Comparison of ENCODE assay signal across 8 mouse cellular contexts in the genomic region with DNA sequence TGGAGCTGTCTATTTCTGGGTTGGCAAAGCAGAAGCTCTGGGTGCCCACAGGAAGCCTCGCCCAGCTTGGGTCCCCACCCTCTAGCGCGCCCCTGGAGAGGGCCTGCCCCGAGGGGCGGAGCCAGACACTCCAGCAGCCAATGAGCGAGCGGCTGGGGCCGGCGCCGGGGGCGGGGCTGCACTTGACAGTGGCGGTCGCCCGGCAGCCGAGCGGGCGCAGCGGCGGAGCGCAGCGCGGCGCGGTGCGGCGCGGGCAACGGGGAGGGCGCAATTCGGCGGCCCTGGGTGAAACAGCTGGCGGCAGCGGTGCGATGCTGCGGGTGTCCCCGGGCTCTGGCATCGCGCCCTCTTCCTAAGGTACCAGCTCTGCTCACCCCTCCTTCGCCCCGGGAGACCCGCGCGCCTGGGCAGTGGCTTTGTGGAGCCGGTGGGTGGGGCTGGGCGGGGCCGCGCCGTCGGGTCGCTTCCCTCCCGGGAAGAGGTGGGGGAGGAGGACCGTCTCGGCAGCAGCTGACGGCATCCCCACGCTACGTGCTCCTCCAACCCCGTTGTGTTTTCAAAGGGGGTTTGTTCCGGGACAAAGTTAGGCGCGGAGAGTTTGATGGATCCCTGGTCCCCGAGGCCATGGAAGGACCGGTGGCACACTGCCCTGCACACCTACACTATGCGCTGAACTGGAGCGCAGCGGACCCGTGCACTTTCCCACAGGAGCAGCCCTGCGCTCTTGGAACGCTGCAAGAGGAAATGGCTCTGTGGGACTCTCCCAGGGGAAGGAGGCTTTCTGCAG. TPM values are rescaled to one million over a fixed set of nuclear protein-coding genes. Genes with fewer than 3 reads are reported as not detected.
DNase-seq lines count a peak whose midpoint lies in the region; ATAC-seq and TF ChIP-seq lines count a peak whose summit lies in the region.

A gene (plus strand): TSS at position 191 of the 787 bp plus-strand sequence.

- H3K4me3 ChIP-seq in CH12.LX (replicated peaks in 1 of 3; ENCODE audit: low read depth in 2 of 3, low read length in 2 of 3, poor library complexity in 1 of 3) = peak within 1 kb of the TSS in 1 of 3 experiments; percentile 41
- H3K4me3 ChIP-seq in forebrain, embryonic 15.5 days = peak within 1 kb of the TSS; percentile 90
- H3K4me3 ChIP-seq in liver, postnatal 0 days (ENCODE audit: low read depth, low read length) = peak within 1 kb of the TSS; percentile 71
- peak within 1 kb of the TSS; percentile 72 for H3K4me3 ChIP-seq in neural tube, embryonic 13.5 days

- no peak for TF ChIP-seq POLR2A in CH12.LX (IDR thresholded peaks at IDR 0.05; ENCODE audit: low read depth, low read length)

- ATAC-seq in forebrain, embryonic 15.5 days (replicated peaks) = peak; percentile 99
- ATAC-seq in liver, postnatal 0 days = peak; percentile 98
- ATAC-seq in neural tube, embryonic 13.5 days (ENCODE audit: low read depth) = peak; percentile 97

- no peak within 1 kb of the TSS for H3K9ac ChIP-seq in CH12.LX (ENCODE audit: insufficient read depth, low read depth)
- peak within 1 kb of the TSS; percentile 67 for H3K9ac ChIP-seq in forebrain, embryonic 15.5 days (replicated peaks)
- H3K9ac ChIP-seq in liver, postnatal 0 days (replicated peaks) = peak within 1 kb of the TSS; percentile 69
- H3K9ac ChIP-seq in neural tube, embryonic 13.5 days = peak within 1 kb of the TSS; percentile 78

- no peaks in the 10 kb centered on the region for H3K36me3 ChIP-seq in CH12.LX (replicated peaks in 1 of 2; ENCODE audit: control insufficient read depth in 1 of 2, insufficient read depth in 1 of 2, low read length in 1 of 2)
- no peaks in the 10 kb centered on the region for H3K36me3 ChIP-seq in forebrain, embryonic 15.5 days
- no peaks in the 10 kb centered on the region for H3K36me3 ChIP-seq in liver, postnatal 0 days (replicated peaks; ENCODE audit: insufficient read depth, low read length)
- no peaks in the 10 kb centered on the region for H3K36me3 ChIP-seq in neural tube, embryonic 13.5 days

- no peak for TF ChIP-seq RAD21 in CH12.LX (IDR thresholded peaks at IDR 0.05; ENCODE audit: low read depth, low read length)

- 0% methylated on average over 52 of the region's 68 CpGs for WGBS in forebrain, embryonic 15.5 days
- WGBS in liver, postnatal 0 days (ENCODE audit: insufficient replicate concordance) = under 1% methylated on average over 41 of the region's 68 CpGs
- under 1% methylated on average over 66 of the region's 68 CpGs for WGBS in neural tube, embryonic 13.5 days

- no peaks in the 10 kb centered on the region for H3K27me3 ChIP-seq in CH12.LX (replicated peaks)
- no peaks in the 10 kb centered on the region for H3K27me3 ChIP-seq in forebrain, embryonic 15.5 days
- H3K27me3 ChIP-seq in liver, postnatal 0 days (ENCODE audit: insufficient read depth, low read length) = no peaks in the 10 kb centered on the region
- no peaks in the 10 kb centered on the region for H3K27me3 ChIP-seq in neural tube, embryonic 13.5 days

- H3K9me3 ChIP-seq in CH12.LX (replicated peaks; ENCODE audit: low read length) = peaks cover 55% of the 10 kb centered on the region
- no peaks in the 10 kb centered on the region for H3K9me3 ChIP-seq in forebrain, embryonic 15.5 days
- H3K9me3 ChIP-seq in liver, postnatal 0 days (ENCODE audit: low read length) = peaks cover 5% of the 10 kb centered on the region; the same call in 1 of the 2 replicates
- H3K9me3 ChIP-seq in neural tube, embryonic 13.5 days = no peaks in the 10 kb centered on the region

- peak; percentile 52 for DNase-seq in CH12.LX (ENCODE audit: extremely low read depth)
- DNase-seq in cerebellum, adult 11-12 months = peak; percentile 79
- DNase-seq in heart, postnatal 14 days = peak; percentile 96 to 97
- DNase-seq in layer of hippocampus, adult 11-12 months (ENCODE audit: low spot score) = peak; percentile 95
- peak; percentile 96 for DNase-seq in liver, postnatal 0 days
- peak; percentile 83 for DNase-seq in telencephalon, adult 2 months (ENCODE audit: low read depth, low spot score)

- intact Hi-C loops in heart, postnatal 14 days (cut with DNase I) = no loop called here

- H3K4me1 ChIP-seq in CH12.LX (ENCODE audit: control insufficient read depth in 1 of 2, insufficient read depth in 2 of 2) = no peaks in the 10 kb centered on the region
- peaks cover 25% of the 10 kb centered on the region for H3K4me1 ChIP-seq in forebrain, embryonic 15.5 days
- peaks cover 22% of the 10 kb centered on the region for H3K4me1 ChIP-seq in liver, postnatal 0 days (ENCODE audit: insufficient read depth)
- peaks cover 46% of the 10 kb centered on the region for H3K4me1 ChIP-seq in neural tube, embryonic 13.5 days (replicated peaks)

- in situ Hi-C loops in CH12.LX (cut with MboI; ENCODE audit: low pct_ligation_motif_present, low pct_unique_long_range_greater_than_20kb, low sequenced_read_pairs) = no loop called here

- TF ChIP-seq EP300 in CH12.LX (IDR thresholded peaks at IDR 0.05; ENCODE audit: low read length) = no peak
- TF ChIP-seq EP300 in liver, postnatal 0 days (IDR thresholded peaks at IDR 0.05; ENCODE audit: low read depth) = no peak

- H3K79me2 ChIP-seq in CH12.LX (replicated peaks; ENCODE audit: control insufficient read depth, extremely low read depth, insufficient read depth, poor library complexity, severe bottlenecking) = no peaks in the 10 kb centered on the region

- H3K4me2 ChIP-seq in CH12.LX (ENCODE audit: insufficient read depth, low read depth, poor library complexity, severe bottlenecking) = no peak within 1 kb of the TSS
- H3K4me2 ChIP-seq in forebrain, embryonic 15.5 days (replicated peaks) = peak within 1 kb of the TSS; percentile 88
- peak within 1 kb of the TSS; percentile 87 for H3K4me2 ChIP-seq in liver, postnatal 0 days (ENCODE audit: low read depth, low read length)
- peak within 1 kb of the TSS; percentile 69 for H3K4me2 ChIP-seq in neural tube, embryonic 13.5 days

- dilution Hi-C loops in CH12.LX (cut with MboI; ENCODE audit: extremely low pct_ligation_motif_present, extremely low pct_unique_long_range_greater_than_20kb, low sequenced_read_pairs) = no loop called here

- no peak within 1 kb of the TSS for H3K27ac ChIP-seq in CH12.LX (ENCODE audit: insufficient read depth, low read depth)
- peak within 1 kb of the TSS; percentile 73 for H3K27ac ChIP-seq in forebrain, embryonic 15.5 days (replicated peaks)
- peak within 1 kb of the TSS; percentile 66 for H3K27ac ChIP-seq in liver, postnatal 0 days (ENCODE audit: low read depth)
- peak within 1 kb of the TSS; percentile 85 for H3K27ac ChIP-seq in neural tube, embryonic 13.5 days (replicated peaks)

- no peak for TF ChIP-seq CTCF in CH12.LX (conservative IDR thresholded peaks at IDR 0.05 in 1 of 2, IDR thresholded peaks at IDR 0.05 in 1 of 2; ENCODE audit: low read depth in 2 of 2, low read length in 2 of 2)
- TF ChIP-seq CTCF in liver, postnatal 0 days (IDR thresholded peaks at IDR 0.05; ENCODE audit: low read depth) = no peak

TF ChIP-seq in CH12.LX, 34 proteins besides CTCF, POLR2A, EP300 and RAD21:
- TF ChIP-seq KAT2A (IDR thresholded peaks at IDR 0.05; ENCODE audit: insufficient replicate concordance, low read length) (no peak), UBTF (IDR thresholded peaks at IDR 0.05; ENCODE audit: low read depth, low read length) (no peak), ETS1 (conservative IDR thresholded peaks at IDR 0.05; ENCODE audit: low read depth, low read length) (no peak), RCOR1 (conservative IDR thresholded peaks at IDR 0.05; ENCODE audit: low read depth, low read length) (no peak), GABPA (IDR thresholded peaks at IDR 0.05; ENCODE audit: insufficient replicate concordance, low read depth, low read length) (no peak), NRF1 (IDR thresholded peaks at IDR 0.05; ENCODE audit: low read depth, low read length) (no peak), CHD2 (IDR thresholded peaks at IDR 0.05; ENCODE audit: low read length) (no peak), E2F4 (IDR thresholded peaks at IDR 0.05; ENCODE audit: insufficient replicate concordance, low read depth, low read length) (no peak), SMC3 (IDR thresholded peaks at IDR 0.05; ENCODE audit: low read depth, low read length) (no peak), HCFC1 (IDR thresholded peaks at IDR 0.05; ENCODE audit: low read depth, low read length) (no peak), MXI1 (IDR thresholded peaks at IDR 0.05; ENCODE audit: low read depth, low read length) (no peak), JUN (IDR thresholded peaks at IDR 0.05; ENCODE audit: insufficient read depth, low read depth, low read length) (no peak), ZNF384 (IDR thresholded peaks at IDR 0.05; ENCODE audit: low read depth, low read length) (no peak), BHLHE40 (IDR thresholded peaks at IDR 0.05; ENCODE audit: low read depth, low read length) (no peak), NELFE (IDR thresholded peaks at IDR 0.05; ENCODE audit: low read depth, low read length) (no peak), ELF1 (IDR thresholded peaks at IDR 0.05; ENCODE audit: low read depth, low read length) (no peak), CHD1 (IDR thresholded peaks at IDR 0.05; ENCODE audit: low read depth, low read length) (no peak)
TF ChIP-seq in CH12.LX: peak in this region for 0.

RNA-seq across cellular contexts. Expression of the gene that starts here (rescaled TPM):
- total RNA-seq in CH12.LX (2012; rRNA removed) (0.34 and 0.50 TPM in 2 replicates), CH12.LX (2014; rRNA removed) (0.34 and 0.97 TPM in 2 replicates)
- 0.78 and 0.80 TPM in 2 replicates for polyA plus RNA-seq in CH12.LX (2012; ENCODE audit: insufficient read length, low read depth)
- 35.5 and 36.3 TPM in 2 replicates for polyA plus RNA-seq in forebrain, embryonic 15.5 days (2015; fragmentation: Nextera tagmentation; extraction: Ambion mirVana)
- 100 to 1,000 TPM; 150 to 174 TPM for total RNA-seq in heart, postnatal 14 days (2021)
- polyA plus RNA-seq in liver, postnatal 0 days (2015; fragmentation: Nextera tagmentation; extraction: Ambion mirVana) = 2.0 and 3.2 TPM in 2 replicates
- 38.8 and 41.9 TPM in 2 replicates for polyA plus RNA-seq in neural tube, embryonic 13.5 days (2015; fragmentation: Nextera tagmentation; extraction: Ambion mirVana)

Comparison
In these comparisons a context has a peak if more than half of its experiments do, and no peak if none do; other contexts are left out.
1. RNA of the gene that starts here (total RNA-seq): 150 to 174 TPM in heart, postnatal 14 days; 0.34 to 0.97 TPM in CH12.LX; every median in the first group is over 10 times any median in the second.
2. Peak in DNase-seq in CH12.LX; RNA of the gene not detected or under 1 TPM.
3. Peak in every context shown above with its lines, with median percentiles within 50 percentile points of each other: DNase-seq and ATAC-seq.